Mouse (Mus musculus) thymus, adult 18-20 months (tissue): ENCODE measurements around the gene Atg9b.
"Not testable (repeated sequence)": the region's sequence is repeated elsewhere in the genome, so short reads cannot be mapped to it uniquely, and the experiment has no call there.

Experiments used
- DNase-seq, 2 experiments: peaks; one replicate each; pipeline ENCODE4 v3.0.0; 2022; ENCODE audit warnings: mixed read lengths in 2 of 2

The Atg9b gene

DNA sequence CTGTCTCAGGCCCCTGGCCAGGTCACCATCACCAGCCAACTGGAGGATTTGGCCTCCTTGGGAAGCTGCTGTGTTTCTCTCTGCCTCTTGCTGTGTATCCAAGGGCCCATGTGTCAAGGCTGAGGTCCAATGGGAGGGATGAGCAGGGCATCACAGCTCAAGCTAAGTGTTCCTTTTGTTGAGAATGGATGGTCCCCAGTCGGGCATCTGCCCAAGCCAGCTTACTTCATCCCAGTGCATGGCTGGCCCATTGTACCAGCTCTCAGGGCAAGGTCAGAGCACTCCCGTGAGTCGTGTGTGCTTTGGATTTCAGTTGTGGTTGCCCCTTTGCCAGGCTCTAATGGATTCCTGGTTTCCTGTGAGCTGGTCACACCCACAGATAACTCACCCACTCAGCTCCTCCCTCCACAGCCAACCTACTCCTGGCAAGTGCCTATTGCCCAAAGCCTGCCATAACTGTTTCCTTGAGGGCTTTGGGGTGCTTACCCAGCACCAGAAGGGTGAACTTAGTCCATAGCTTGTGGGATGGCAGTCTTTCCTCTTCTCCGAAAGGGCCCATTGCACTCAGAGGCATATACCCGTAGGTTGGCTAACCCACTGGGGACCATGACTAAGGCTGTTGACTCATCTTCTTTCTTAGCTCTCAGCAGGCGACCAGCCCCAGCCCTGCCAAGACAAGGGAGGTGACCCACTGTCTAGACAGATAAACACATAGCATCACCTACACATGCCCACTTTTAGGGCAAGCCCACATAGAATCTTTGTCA lies 12.8 kb upstream of the Atg9b start:
- DNase-seq = no peak

DNA sequence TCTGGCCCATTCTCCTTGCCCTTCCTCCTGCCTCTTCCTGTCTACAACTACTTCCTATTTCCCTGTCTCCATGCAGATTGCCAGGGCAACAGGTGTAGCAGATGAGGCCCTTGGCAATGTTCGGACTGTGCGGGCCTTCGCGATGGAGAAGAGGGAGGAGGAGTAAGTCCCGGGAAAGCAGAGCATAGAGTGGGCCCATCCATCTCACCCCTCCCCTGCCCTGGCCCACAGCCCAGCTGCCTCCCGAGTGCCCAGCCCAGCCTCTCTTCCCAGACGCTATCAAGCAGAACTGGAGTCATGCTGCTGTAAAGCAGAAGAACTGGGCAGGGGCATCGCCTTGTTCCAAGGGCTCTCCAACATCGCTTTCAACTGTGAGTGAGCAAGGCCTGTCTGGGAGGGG lies 10.0 kb upstream of the Atg9b start:
- no peak for DNase-seq

- DNase-seq = no peak
These were observed 9.1 kb upstream of the Atg9b start for GRCm38 (mm10) chr5:24400911-24401605.

DNA sequence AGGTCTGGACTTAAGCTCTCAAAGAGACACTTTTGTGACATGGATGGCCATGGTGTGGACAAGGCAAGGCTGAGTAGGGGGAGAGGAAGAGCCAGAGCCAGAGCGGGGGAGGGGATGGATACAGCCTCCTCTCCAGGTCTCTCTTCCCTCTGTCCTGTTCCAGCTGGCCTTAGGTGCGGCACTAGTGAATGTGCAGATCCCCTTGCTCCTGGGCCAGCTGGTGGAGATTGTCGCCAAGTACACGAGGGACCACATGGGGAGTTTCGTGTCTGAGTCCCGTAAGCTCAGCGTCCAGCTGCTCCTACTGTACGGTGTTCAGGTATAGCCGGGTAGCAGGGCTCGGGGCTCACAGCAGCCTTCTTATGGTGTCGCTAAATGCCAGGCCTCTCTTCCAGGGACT lies 8.4 kb upstream of the Atg9b start:
- DNase-seq = no peak

GRCm38 (mm10) chr5:24399686-24400085 lies 7.7 kb upstream of the Atg9b start:
- no peak for DNase-seq

- DNase-seq = not testable (repeated sequence)
These were observed 4.3 kb upstream of the Atg9b start for GRCm38 (mm10) chr5:24396254-24396653.

- DNase-seq = peak; percentile 81 to 93
These were observed 2.4 kb upstream of the Atg9b start for GRCm38 (mm10) chr5:24394165-24394894.

GRCm38 (mm10) chr5:24393392-24393997 lies 1.6 kb upstream of the Atg9b start, which contains the start of gene Abcb8:
TSS of gene Abcb8 (plus strand) at chr5:24393663.
- DNase-seq = peak; percentile 60 to 79

DNA sequence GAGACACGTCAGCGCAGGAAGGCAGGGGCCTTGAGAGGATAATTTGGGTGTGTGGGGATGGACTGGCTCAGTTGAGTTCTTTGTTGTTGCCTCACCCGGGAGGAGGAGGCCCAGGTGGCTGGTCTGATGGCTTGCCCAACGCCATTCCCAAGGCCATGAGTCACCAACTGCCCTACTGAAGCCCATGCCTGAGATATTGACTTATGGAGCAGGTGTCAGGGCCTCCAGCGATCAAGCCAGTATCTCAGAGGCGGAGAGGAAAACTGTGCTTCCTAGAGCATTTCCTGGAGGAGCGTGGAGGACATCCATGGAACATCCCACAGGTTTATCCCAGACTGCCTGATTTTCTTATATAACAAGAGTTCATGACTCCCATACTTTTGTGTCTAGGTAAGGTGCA lies 781 bp upstream of the Atg9b start:
- no peak for DNase-seq

- no peak for DNase-seq
These were observed 2.3 kb downstream of the Atg9b start for GRCm38 (mm10) chr5:24389658-24390020.

DNA sequence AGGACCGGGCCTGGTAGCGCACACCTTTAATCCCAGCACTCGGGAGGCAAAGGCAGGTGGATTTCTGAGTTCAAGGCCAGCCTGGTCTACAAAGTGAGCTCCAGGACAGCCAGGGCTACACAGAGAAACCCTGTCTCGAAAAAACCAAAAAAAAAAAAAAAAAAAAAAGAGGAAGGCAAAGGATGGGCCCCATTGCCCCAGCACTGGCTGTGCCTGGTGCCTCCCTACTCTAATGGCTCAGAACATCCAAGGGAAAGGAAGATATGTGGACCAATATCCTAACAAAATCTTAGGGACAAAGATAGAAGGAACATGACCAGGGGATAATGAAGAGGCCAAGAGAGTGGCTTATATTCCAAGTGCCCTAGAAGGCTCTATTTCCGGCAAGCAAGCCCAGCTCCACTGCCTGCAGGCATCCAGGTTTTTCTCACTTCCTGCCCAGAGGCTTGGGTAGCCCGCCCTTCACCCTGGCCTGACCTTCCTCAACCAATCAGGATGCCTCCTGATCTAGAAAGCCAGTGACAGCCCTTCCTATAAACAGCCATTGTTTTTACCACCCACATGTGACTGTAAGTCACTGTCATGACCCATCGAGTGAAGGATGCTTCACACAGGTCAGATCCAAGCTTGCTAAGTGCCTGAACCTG lies 2.8 kb downstream of the Atg9b start:
- DNase-seq = no peak

- DNase-seq = no peak
These were observed 3.6 kb downstream of the Atg9b start for GRCm38 (mm10) chr5:24388246-24388915.

DNA sequence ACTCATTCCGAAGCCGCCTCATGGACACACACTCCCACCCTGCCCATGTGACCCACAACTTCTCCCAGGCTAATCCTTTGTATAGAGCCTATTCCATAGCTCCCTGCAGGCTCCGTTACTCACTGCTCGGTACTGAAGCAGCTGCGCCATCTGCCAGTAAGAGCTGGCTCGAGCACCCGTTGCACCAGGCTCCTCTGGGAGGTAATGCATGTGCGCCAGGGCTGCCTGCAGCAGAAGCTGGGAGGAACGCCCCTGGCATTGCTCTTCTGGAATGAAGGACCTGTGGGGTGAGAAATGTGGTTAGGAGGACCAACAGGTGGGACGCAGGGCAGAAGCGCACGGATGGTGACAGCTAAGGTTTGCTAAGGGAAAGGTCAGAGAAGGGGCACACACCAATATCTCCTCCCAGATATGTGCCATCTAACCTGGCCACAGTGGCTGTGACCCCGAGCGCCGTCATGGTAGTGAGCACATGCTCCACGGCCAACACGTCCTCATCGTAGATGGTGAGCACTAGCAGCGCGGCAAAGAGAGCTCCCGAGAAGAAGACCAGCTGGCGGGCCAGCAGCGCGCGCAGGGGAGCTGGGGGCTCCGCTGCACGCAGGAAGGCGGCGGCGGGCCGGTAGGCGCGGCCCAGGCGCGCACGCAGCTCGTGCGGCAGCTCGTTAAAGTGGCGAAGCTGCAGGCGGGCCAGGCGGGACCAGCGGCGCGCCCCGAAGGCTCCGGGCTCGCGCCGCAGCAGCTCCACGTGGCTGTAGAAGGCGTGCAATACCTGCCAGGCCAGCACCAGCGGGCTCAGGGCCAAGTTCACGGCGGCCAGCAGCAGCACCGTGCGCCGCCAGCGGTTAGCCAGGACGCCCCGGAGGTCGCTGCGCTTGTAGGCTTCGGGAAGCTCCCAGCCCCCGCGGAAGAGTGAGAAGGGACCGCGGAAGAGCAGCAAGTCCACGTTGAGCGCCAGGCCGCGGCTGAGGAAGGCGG lies 4.4 kb downstream of the Atg9b start:
- DNase-seq = peak in 1 of 2 experiments; percentile 25

GRCm38 (mm10) chr5:24385887-24386550 lies 5.9 kb downstream of the Atg9b start:
- no peak for DNase-seq

DNA sequence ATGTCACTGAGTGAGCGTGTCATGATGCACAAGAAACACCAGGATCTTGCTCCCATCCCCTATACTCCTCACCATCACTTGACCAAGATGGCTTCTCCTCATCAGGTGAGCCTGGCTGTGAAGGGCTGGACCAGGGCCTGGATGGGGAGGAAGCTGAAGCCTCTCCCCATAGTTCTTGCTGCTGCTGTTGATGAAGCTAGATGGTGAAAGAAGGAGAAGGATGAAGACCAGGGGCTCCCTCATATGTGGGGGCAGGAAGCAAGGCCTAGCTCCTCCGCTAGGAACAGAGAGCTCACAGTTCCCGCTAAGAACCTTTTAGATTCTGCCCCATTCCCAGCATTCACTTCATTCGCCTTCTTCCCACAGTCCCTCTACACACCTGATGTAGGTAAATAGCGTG lies 6.6 kb downstream of the Atg9b start:
- no peak for DNase-seq

GRCm38 (mm10) chr5:24384407-24384806 lies 7.5 kb downstream of the Atg9b start:
- peak in 1 of 2 experiments; percentile 24 for DNase-seq

DNA sequence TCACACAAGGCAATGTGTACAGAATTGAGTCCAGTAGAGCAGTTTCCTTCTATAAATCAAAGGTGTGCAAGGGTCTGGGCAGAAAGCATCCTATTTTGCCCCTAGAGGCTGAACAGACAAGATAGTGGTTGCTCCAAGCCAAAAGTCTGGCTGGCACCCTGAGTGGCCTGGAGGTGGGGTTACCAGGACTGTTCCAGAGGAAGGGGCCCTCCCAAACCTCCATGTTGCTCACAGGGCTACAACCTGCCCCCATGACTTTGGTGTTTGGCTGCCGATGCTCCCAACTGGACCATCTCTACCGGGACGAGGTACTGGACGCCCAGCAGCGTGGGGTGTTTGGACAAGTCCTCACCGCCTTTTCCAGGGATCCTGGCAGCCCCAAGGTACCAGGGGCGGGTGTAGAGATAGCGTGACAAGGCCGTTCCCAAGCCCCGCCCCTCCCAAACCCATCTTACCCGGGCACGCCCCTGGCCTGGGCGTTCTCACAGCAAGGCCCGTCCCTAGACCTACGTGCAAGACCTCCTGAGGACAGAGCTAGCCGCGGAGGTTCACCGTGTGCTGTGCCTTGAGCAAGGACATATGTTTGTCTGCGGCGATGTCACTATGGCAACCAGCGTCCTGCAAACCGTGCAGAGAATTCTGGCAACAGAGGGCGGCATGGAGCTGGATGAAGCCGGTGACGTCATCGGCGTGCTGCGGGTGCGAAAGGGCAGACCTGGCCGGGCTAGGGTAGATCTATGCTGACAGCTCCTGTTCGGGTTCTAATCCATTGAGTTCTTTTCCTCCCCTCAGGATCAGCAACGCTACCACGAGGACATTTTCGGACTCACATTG lies 8.7 kb downstream of the Atg9b start:
- DNase-seq = peak; percentile 76 to 79

DNA sequence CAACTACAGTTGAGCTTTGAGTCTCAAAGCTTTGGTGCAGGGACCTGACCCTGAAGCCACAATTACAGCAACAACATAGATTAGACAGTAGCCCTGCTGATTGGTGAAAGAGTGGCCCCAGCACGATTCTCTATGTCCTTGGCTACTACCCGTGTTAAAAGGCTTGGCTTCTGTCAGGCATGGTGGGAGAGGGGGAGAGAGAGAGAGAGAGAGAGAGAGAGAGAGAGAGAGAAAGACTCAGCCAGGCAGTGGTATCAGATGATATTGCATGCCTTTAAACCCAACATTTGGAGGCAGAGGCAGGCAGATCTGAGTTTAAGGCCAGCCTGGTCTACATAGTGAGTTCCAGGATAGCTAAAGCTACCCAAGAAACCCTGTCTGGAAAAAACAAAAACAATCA lies 10.0 kb downstream of the Atg9b start:
- DNase-seq = no peak

GRCm38 (mm10) chr5:24381486-24381885 lies 10.5 kb downstream of the Atg9b start:
- no peak for DNase-seq
